Mouse (Mus musculus) left cerebral cortex, adult 18-20 months (tissue): ENCODE results near the gene Rnf121. TPM values are rescaled to one million over a fixed set of nuclear protein-coding genes. Genes with fewer than 3 reads are reported as not detected.
"Not testable (repeated sequence)": the region's sequence is repeated elsewhere in the genome, so short reads cannot be mapped to it uniquely, and the experiment has no call there.

Experiments
- DNase-seq, 2 experiments: peaks; one replicate each; pipeline ENCODE4 v3.0.0; 2021 to 2022; ENCODE audit warnings: low spot score in 2 of 2, mixed read lengths in 1 of 2
- total RNA-seq, 2 experiments: library from RNA; stranded (reverse); gene quantifications; 2 replicates each; pipeline ENCODE4 v1.2.3; 2021

Rnf121 gene
- total RNA-seq, 2 experiments from 2014 or later: 46.0 to 46.6 TPM

- no peak for DNase-seq
Measured at GRCm38 (mm10) chr7:102066363-102066762, 1.1 kb upstream of the Rnf121 start.

GRCm38 (mm10) chr7:102064655-102065045, 619 bp downstream of the Rnf121 start:
- DNase-seq: no peak

GRCm38 (mm10) chr7:102063891-102064290, 1.4 kb downstream of the Rnf121 start:
- no peak for DNase-seq

- DNase-seq: no peak
Measured at GRCm38 (mm10) chr7:102062203-102062602, 3.1 kb downstream of the Rnf121 start.

GRCm38 (mm10) chr7:102061353-102061752, 3.9 kb downstream of the Rnf121 start:
- no peak for DNase-seq

GRCm38 (mm10) chr7:102048524-102048923, 16.7 kb downstream of the Rnf121 start:
- not testable (repeated sequence) for DNase-seq

- no peak for DNase-seq
Measured at GRCm38 (mm10) chr7:102042314-102042713, 23.0 kb downstream of the Rnf121 start.

- no peak for DNase-seq
Measured at GRCm38 (mm10) chr7:102037318-102037717, 28.0 kb downstream of the Rnf121 start.

GRCm38 (mm10) chr7:102035534-102035933, 29.7 kb downstream of the Rnf121 start:
- DNase-seq: no peak

GRCm38 (mm10) chr7:102034904-102035303, 30.4 kb downstream of the Rnf121 start:
- no peak for DNase-seq

GRCm38 (mm10) chr7:102025187-102026119, 39.8 kb downstream of the Rnf121 start:
- no peak for DNase-seq

- peak in 1 of 2 experiments; percentile 54 for DNase-seq
Measured at GRCm38 (mm10) chr7:102023821-102024220, 41.4 kb downstream of the Rnf121 start.

- not testable (repeated sequence) for DNase-seq
Measured at GRCm38 (mm10) chr7:102020934-102021333, 44.3 kb downstream of the Rnf121 start.

GRCm38 (mm10) chr7:102019362-102019761, 45.9 kb downstream of the Rnf121 start:
- no peak for DNase-seq

- DNase-seq: no peak
Measured at GRCm38 (mm10) chr7:102018590-102018989, 46.7 kb downstream of the Rnf121 start, which contains the start of gene Il18bp. Gene Il18bp, minus strand, starts transcription at chr7:102018690.

GRCm38 (mm10) chr7:102018034-102018433, 47.2 kb downstream of the Rnf121 start:
- DNase-seq: no peak

GRCm38 (mm10) chr7:102017452-102017851, 47.8 kb downstream of the Rnf121 start:
- no peak for DNase-seq

- DNase-seq: no peak
Measured at GRCm38 (mm10) chr7:102016936-102017335, 48.3 kb downstream of the Rnf121 start.

GRCm38 (mm10) chr7:102014995-102015394, 50.3 kb downstream of the Rnf121 start:
- no peak for DNase-seq

- no peak for DNase-seq
Measured at GRCm38 (mm10) chr7:102013416-102013815, 51.9 kb downstream of the Rnf121 start.

- DNase-seq: no peak
Measured at GRCm38 (mm10) chr7:102011855-102012254, 53.4 kb downstream of the Rnf121 start.

GRCm38 (mm10) chr7:102006520-102006919, 58.7 kb downstream of the Rnf121 start:
- no peak for DNase-seq
